Mouse (Mus musculus): ENCODE data around the gene Slc6a8.

DNA sequence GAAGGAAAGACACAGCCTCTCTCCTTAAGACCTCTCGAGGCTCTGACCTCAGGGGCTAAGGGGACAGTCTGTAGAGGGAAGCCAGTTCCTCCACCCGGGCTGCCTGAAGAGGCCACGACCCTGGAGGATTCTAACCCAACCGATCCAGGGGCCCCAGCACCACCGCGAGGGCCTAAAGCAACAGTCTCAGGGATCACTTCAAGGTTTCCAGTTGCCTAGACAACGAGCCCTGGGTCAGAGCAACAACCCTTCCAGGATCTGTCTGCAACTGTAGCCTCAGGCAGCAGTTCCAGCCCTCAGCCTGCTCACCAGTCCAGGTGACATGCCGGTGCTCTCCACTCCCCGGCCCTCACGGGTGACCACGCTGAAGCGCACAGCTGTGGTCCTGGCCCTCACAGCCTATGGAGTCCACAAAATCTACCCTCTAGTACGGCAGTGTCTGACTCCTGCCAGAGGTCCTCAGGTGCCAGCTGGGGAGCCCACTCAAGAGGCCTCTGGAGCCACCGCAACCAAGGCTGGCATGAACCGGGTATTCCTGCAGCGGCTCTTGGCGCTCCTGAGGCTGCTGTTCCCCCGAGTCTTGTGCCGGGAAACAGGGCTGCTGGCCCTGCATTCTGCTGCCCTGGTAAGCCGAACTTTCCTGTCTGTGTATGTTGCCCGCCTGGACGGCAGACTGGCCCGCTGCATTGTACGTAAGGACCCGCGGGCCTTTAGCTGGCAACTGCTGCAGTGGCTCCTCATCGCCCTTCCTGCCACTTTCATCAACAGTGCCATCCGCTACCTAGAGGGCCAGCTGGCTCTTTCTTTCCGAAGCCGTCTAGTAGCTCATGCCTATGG, 44.0 kb downstream of the Slc6a8 start:
- TF ChIP-seq MYOG (IDR thresholded peaks at IDR 0.05; ENCODE audit: control insufficient read depth, extremely low read depth, insufficient read length), result no peak
- TF ChIP-seq FOSL1 (IDR thresholded peaks at IDR 0.05; ENCODE audit: insufficient read depth, low read length, poor library complexity, severe bottlenecking), result no peak
